Mouse (Mus musculus) G1E (cell line): ENCODE measurements around the gene Art5. TPM values are rescaled to one million over a fixed set of nuclear protein-coding genes. Genes with fewer than 3 reads are reported as not detected.
A peak's percentile ranks its signal among the peaks of the same experiment; 100 is the strongest.

Experiments
- ATAC-seq: 2 replicates; pipeline ENCODE4 v1.8.0; 2016; ENCODE audit warnings: mild to moderate bottlenecking; ENCODE audit not compliant: insufficient number of reproducible peaks, poor library complexity, low FRiP score, severe bottlenecking; ENCODE audit errors: extremely low read depth
- DNase-seq: peaks from one replicate; pipeline ENCODE4 v3.0.0; 2012; ENCODE audit warnings: low spot score
- H3K27me3 ChIP-seq: 2 replicates; pipeline ENCODE4 v1.6.1; 2012; ENCODE audit warnings: mild to moderate bottlenecking, low read length, inconsistent platforms; ENCODE audit not compliant: insufficient read depth
- H3K36me3 ChIP-seq: replicated peaks from 2 replicates; pipeline ENCODE3; 2012; ENCODE audit warnings: mild to moderate bottlenecking, inconsistent platforms
- H3K4me1 ChIP-seq: 2 replicates; pipeline ENCODE4 v1.6.1; 2012; ENCODE audit warnings: low read depth, low read length, inconsistent platforms, mixed read lengths; ENCODE audit not compliant: insufficient read depth
- H3K4me3 ChIP-seq: 2 replicates; pipeline ENCODE4 v1.5.1; 2012; ENCODE audit warnings: low read depth, mild to moderate bottlenecking, inconsistent platforms, low read length, moderate library complexity, mixed read lengths
- H3K9me3 ChIP-seq: replicated peaks from 2 replicates; pipeline ENCODE4 v1.6.1; 2012; ENCODE audit warnings: inconsistent platforms
- CTCF ChIP-seq: IDR thresholded peaks from 2 replicates; pipeline ENCODE4 v1.5.1; 2012; ENCODE audit warnings: low read depth, low read length, inconsistent platforms, mixed read lengths
- GATA1 ChIP-seq: IDR thresholded peaks from 2 replicates; pipeline ENCODE4 v1.6.1; 2012; ENCODE audit warnings: borderline replicate concordance, low read length, inconsistent platforms, mixed read lengths
- GATA2 ChIP-seq: IDR thresholded peaks from 2 replicates; pipeline ENCODE4 v1.6.1; 2012; ENCODE audit warnings: low read depth, low read length, inconsistent platforms, borderline replicate concordance
- POLR2AphosphoS5 ChIP-seq: IDR thresholded peaks from 2 replicates; pipeline ENCODE4 v1.6.1; 2012; ENCODE audit warnings: low read depth, low read length, inconsistent platforms; ENCODE audit not compliant: insufficient replicate concordance
- TAL1 ChIP-seq: conservative IDR thresholded peaks from 2 replicates; pipeline ENCODE4 v1.6.1; 2012; ENCODE audit warnings: low read depth, low read length, inconsistent platforms, mixed read lengths
- polyA plus RNA-seq: library from polyadenylated mRNA; stranded (reverse); fragments of >175 nt; gene quantifications from 2 replicates; pipeline ENCODE4 v1.2.3, GENCODE M21; 2012
- total RNA-seq, 2 experiments: library from RNA; stranded (forward) in 1 of 2; stranded (reverse) in 1 of 2; fragments of 200-1000 nt in 1 of 2; fragments of >200 nt in 1 of 2; fragmentation: Nextera tagmentation in 1 of 2; gene quantifications; 2 replicates each; pipeline ENCODE4 v1.2.3; 2014 to 2017

Art5 gene
- total and polyA plus RNA-seq, 3 experiments = 0.16 TPM; not detected in 2

- H3K27me3 ChIP-seq = peaks cover 3% of the 10 kb centered on the region; the same call in 1 of the 2 replicates
- H3K4me1 ChIP-seq = no peaks in the 10 kb centered on the region
- no peak overlapping the region for H3K4me3 ChIP-seq
- no peaks in the 10 kb centered on the region for H3K9me3 ChIP-seq
- DNase-seq (no peak), ATAC-seq (no peak)
- TF ChIP-seq POLR2AphosphoS5 (no peak), TAL1 (no peak), CTCF (no peak), GATA1 (no peak), GATA2 (no peak)
- H3K36me3 ChIP-seq = peaks cover 63% of the 10 kb centered on the region
Observed at GRCm38 (mm10) chr7:102084041-102084696, 25.1 kb downstream of the Art5 start.

- Histone ChIP-seq H3K4me3 (no peak within 1 kb of the TSS), H3K4me1 (no peaks in the 10 kb centered on the region), H3K27me3 (no peaks in the 10 kb centered on the region; the same call in 1 of the 2 replicates), H3K36me3 (peaks cover 77% of the 10 kb centered on the region), H3K9me3 (no peaks in the 10 kb centered on the region)
- ATAC-seq (no peak), DNase-seq (no peak)
- no peak for TF ChIP-seq GATA2
- no peak for TF ChIP-seq POLR2AphosphoS5
- no peak for TF ChIP-seq CTCF
- TF ChIP-seq GATA1 = no peak
- no peak for TF ChIP-seq TAL1
Observed at GRCm38 (mm10) chr7:102082816-102083215, 26.5 kb downstream of the Art5 start, which contains the start of gene Trpc2. Trpc2 (plus strand) TSS chr7:102083116.

GRCm38 (mm10) chr7:102081784-102082183 lies 27.5 kb downstream of the Art5 start:
- DNase-seq (no peak), ATAC-seq (no peak)
- Histone ChIP-seq H3K4me1 (peaks cover 2% of the 10 kb centered on the region; the same call in 1 of the 2 replicates), H3K36me3 (peaks cover 87% of the 10 kb centered on the region), H3K4me3 (no peak overlapping the region), H3K27me3 (no peaks in the 10 kb centered on the region; the same call in 1 of the 2 replicates), H3K9me3 (no peaks in the 10 kb centered on the region)
- TF ChIP-seq CTCF (no peak), GATA2 (no peak), POLR2AphosphoS5 (no peak), GATA1 (no peak), TAL1 (no peak)

GRCm38 (mm10) chr7:102080311-102080710 lies 29.0 kb downstream of the Art5 start:
- TF ChIP-seq CTCF = no peak
- no peak for TF ChIP-seq POLR2AphosphoS5
- TF ChIP-seq GATA2 = no peak
- no peak for TF ChIP-seq TAL1
- TF ChIP-seq GATA1 = no peak
- Histone ChIP-seq H3K4me1 (peaks cover 2% of the 10 kb centered on the region; the same call in 1 of the 2 replicates), H3K36me3 (peaks cover 96% of the 10 kb centered on the region), H3K9me3 (no peaks in the 10 kb centered on the region), H3K4me3 (no peak overlapping the region), H3K27me3 (no peaks in the 10 kb centered on the region)
- no peak for DNase-seq
- ATAC-seq = no peak

GRCm38 (mm10) chr7:102078517-102078916 lies 30.8 kb downstream of the Art5 start:
- ATAC-seq (no peak), DNase-seq (no peak)
- H3K9me3 ChIP-seq = no peaks in the 10 kb centered on the region
- H3K4me3 ChIP-seq = no peak overlapping the region
- peaks cover 93% of the 10 kb centered on the region for H3K36me3 ChIP-seq
- TF ChIP-seq CTCF (peak; percentile 29; the same call in 1 of the 2 replicates), TAL1 (no peak)
- H3K4me1 ChIP-seq = peaks cover 2% of the 10 kb centered on the region; the same call in 1 of the 2 replicates
- no peaks in the 10 kb centered on the region for H3K27me3 ChIP-seq

GRCm38 (mm10) chr7:102076714-102077296 lies 32.5 kb downstream of the Art5 start:
- ATAC-seq (no peak), DNase-seq (no peak)
- no peaks in the 10 kb centered on the region for H3K27me3 ChIP-seq
- no peaks in the 10 kb centered on the region for H3K9me3 ChIP-seq
- peaks cover 93% of the 10 kb centered on the region for H3K36me3 ChIP-seq
- TF ChIP-seq CTCF (no peak), TAL1 (no peak), GATA1 (no peak), POLR2AphosphoS5 (no peak), GATA2 (no peak)
- H3K4me1 ChIP-seq = peaks cover 2% of the 10 kb centered on the region; the same call in 1 of the 2 replicates
- no peak overlapping the region for H3K4me3 ChIP-seq
